Comparison of ENCODE assay signal across 16 mouse cellular contexts in genomic region chr4:57105339-57105738, GRCm38 (mm10).
"Had no signal": no experiment of that assay in that cellular context is flagged by ENCODE, and none has a peak within 500 bp of the region (broad histone marks: within the 10 kb centered on the region; RNA-seq: fewer than 3 reads in every experiment).

No protein-coding gene starts in this region.

- H3K36me3 ChIP-seq: midbrain, embryonic 10.5 days; midbrain, embryonic 15.5 days; neural tube, embryonic 13.5 days had no signal

- H3K27ac ChIP-seq: kidney, postnatal 0 days; layer of hippocampus, adult 2 months; limb, embryonic 13.5 days; midbrain, embryonic 10.5 days; midbrain, embryonic 15.5 days; neural tube, embryonic 13.5 days had no signal

- H3K9me3 ChIP-seq: limb, embryonic 13.5 days; midbrain, embryonic 10.5 days; midbrain, embryonic 15.5 days; neural tube, embryonic 13.5 days had no signal

- H3K4me2 ChIP-seq: limb, embryonic 13.5 days; liver, embryonic 11.5 days; lung, embryonic 14.5 days; midbrain, embryonic 15.5 days; neural tube, embryonic 13.5 days had no signal

- H3K4me3 ChIP-seq: layer of hippocampus, adult 2 months; limb, embryonic 13.5 days; midbrain, embryonic 10.5 days; midbrain, embryonic 15.5 days; neural tube, embryonic 13.5 days had no signal

- H3K4me1 ChIP-seq: limb, embryonic 13.5 days; neural tube, embryonic 13.5 days had no signal

- DNase-seq: kidney, adult 9 months; kidney, postnatal 4 days; lung, embryonic 14.5 days; lung, postnatal 10 days; lung, postnatal 4 days; right cerebral cortex, adult 18-20 months; right cerebral cortex, postnatal 25 days; thymus, adult 2 months; thymus, postnatal 25 days had no signal

- ATAC-seq: midbrain, embryonic 15.5 days had no signal

- H3K27me3 ChIP-seq: limb, embryonic 13.5 days; midbrain, embryonic 15.5 days; neural tube, embryonic 13.5 days had no signal

- H3K9ac ChIP-seq: limb, embryonic 13.5 days; lung, embryonic 14.5 days; midbrain, embryonic 15.5 days; neural tube, embryonic 13.5 days had no signal
